Mouse (Mus musculus) kidney, adult 2 months (tissue): ENCODE measurements at regions not wholly inside any gene's neighbourhood (a gene's known extent, or its start where the extent isn't known, plus 50 kb on each side); places are given as distances from the start of the nearest gene placed in this dataset.

Source experiments
- DNase-seq: peaks from one replicate; pipeline ENCODE4 v3.0.0; 2021
- H3K27ac ChIP-seq: fragments of 200-500 bp; 2 replicates; pipeline ENCODE4 v1.5.1; 2012; ENCODE audit warnings: low read depth, low read length, control low read depth, inconsistent platforms; ENCODE audit not compliant: insufficient read depth
- H3K27me3 ChIP-seq: fragments of 200-500 bp; replicated peaks from 2 replicates; pipeline ENCODE4 v1.6.1; 2012; ENCODE audit warnings: mild to moderate bottlenecking, moderate library complexity, low read length, inconsistent platforms; ENCODE audit not compliant: control insufficient read depth, insufficient read depth
- H3K36me3 ChIP-seq: fragments of 200-500 bp; 2 replicates; pipeline ENCODE4 v1.6.1; 2012; ENCODE audit warnings: mild to moderate bottlenecking, moderate library complexity, low read length, inconsistent platforms; ENCODE audit not compliant: control insufficient read depth, insufficient read depth
- H3K4me1 ChIP-seq: fragments of 200-500 bp; 2 replicates; pipeline ENCODE4 v1.6.1; 2011; ENCODE audit warnings: low read length; ENCODE audit not compliant: control insufficient read depth, insufficient read depth
- H3K4me3 ChIP-seq: fragments of 200-500 bp; 2 replicates; pipeline ENCODE4 v1.5.1; 2011; ENCODE audit warnings: mild to moderate bottlenecking, low read depth, low read length, control low read depth; ENCODE audit not compliant: insufficient read depth
- CTCF ChIP-seq: fragments of 200-500 bp; conservative IDR thresholded peaks from 2 replicates; pipeline ENCODE4 v1.5.1; 2011; ENCODE audit warnings: low read depth, mild to moderate bottlenecking, control low read depth, low read length, moderate library complexity, mixed read lengths; ENCODE audit not compliant: insufficient read depth, insufficient read length
- POLR2A ChIP-seq: fragments of 200-500 bp; IDR thresholded peaks from one replicate; pipeline ENCODE4 v1.6.1; 2011; ENCODE audit warnings: low read depth, low read length, control low read depth
- WGBS: fragments of 180-500 bp; shearing (Covaris S2); methylation state at CpG from one replicate; pipeline ENCODE4 v1.1.7; 2018; 5-methylcytosine and 5-hydroxymethylcytosine counted together

DNA sequence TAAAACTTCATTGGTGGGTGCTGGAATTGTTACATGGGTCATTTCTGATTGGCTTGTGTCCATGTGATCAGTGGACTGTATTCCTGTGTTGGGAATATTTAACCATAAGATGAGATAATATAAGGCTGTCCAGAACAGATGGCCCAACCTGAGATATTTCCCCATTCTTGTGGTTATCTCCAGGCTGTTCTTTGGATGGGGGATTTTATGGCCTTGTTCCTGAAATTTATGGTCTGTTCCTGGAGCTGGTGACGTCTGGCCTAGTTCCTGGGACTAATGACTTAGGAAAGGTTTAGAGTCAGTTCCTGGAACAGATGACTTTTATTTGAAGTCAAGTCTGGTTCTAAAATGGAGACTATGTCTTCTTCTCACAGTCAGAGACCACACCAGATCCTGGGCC lies 64.8 kb upstream of the Adgra1 start:
- TF ChIP-seq POLR2A (no peak), CTCF (no peak)
- WGBS = 27% methylated on average over 1 of the region's 1 CpGs
- peak; percentile 8 for DNase-seq
- no peak overlapping the region for H3K27ac ChIP-seq
- H3K36me3 ChIP-seq = no peaks in the 10 kb centered on the region
- H3K4me1 ChIP-seq = no peaks in the 10 kb centered on the region
- no peaks in the 10 kb centered on the region for H3K27me3 ChIP-seq
- H3K4me3 ChIP-seq = no peak overlapping the region

DNA sequence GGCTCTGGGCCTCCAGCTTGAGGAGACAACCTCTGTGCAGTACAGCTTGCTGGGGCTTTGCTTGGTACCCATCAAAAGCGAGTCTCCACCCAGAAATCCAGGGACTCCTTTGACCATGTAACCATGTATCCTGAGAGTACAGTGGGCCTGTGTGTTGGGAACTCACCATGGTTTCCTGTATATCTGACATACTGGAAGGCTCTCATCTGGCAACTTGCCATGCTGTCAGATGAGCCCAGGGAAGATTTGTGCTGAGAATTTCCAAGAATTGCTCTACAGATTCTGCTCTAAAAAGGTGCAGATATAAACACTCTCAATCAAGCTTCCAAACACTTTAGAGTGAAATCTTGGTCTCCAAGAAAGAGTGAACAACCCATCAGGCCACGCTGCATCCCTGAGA lies 56.7 kb upstream of the Adgra1 start:
- no peak for DNase-seq

DNA sequence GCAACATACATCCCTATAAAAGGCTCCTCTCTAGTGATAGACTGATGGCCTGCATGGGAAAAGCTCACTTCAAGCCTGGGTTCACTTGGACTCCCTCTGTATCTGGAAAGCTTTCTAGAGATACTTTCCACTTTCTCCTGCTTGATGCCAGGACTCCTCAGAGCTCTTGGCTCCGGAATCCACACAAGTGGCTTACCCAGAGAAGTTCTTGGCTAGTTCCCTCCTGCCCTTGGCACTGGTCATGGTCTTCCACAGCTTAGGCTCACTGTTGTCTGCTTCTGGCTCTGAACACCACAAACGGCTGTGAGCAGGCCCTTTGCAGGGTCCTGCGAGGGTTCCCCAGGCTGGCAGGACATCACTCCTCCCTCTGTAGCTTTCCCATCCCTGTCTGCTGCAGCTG lies 54.1 kb upstream of the Adgra1 start:
- TF ChIP-seq CTCF = no peak
- TF ChIP-seq POLR2A = no peak
- Histone ChIP-seq H3K27ac (no peak overlapping the region), H3K4me3 (no peak overlapping the region), H3K36me3 (no peaks in the 10 kb centered on the region), H3K4me1 (no peaks in the 10 kb centered on the region), H3K27me3 (no peaks in the 10 kb centered on the region)
- 95% methylated on average over 3 of the region's 3 CpGs for WGBS
- no peak for DNase-seq

More for the DNA sequence above, 56.7 kb upstream of the Adgra1 start:
- no peaks in the 10 kb centered on the region for H3K27me3 ChIP-seq
- WGBS = 84% methylated on average over 2 of the region's 2 CpGs
- TF ChIP-seq CTCF (no peak), POLR2A (no peak)
- no peak overlapping the region for H3K4me3 ChIP-seq
- H3K27ac ChIP-seq = no peak overlapping the region
- H3K4me1 ChIP-seq = no peaks in the 10 kb centered on the region
- H3K36me3 ChIP-seq = no peaks in the 10 kb centered on the region

DNA sequence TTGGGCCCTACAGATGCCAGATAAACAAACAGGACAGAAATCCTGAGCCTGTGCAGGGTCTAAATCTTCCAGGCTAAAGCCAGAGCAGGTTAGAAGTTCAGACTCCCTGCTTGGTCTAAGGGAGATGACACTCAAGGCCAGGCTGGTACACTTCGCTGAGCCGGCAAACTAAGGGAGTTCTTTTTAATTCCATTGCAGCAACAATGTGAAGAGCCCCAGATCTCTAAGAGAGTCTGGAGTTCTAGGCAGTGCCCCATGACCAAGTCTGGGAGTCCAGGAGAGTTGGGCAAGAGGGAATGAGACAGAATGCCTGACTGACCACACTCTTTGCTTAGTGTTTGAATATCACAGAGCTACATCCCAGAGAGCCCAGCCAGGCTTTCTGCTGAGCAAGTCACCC lies 52.5 kb upstream of the Adgra1 start:
- no peak overlapping the region for H3K4me3 ChIP-seq
- no peak overlapping the region for H3K27ac ChIP-seq
- no peaks in the 10 kb centered on the region for H3K36me3 ChIP-seq
- no peaks in the 10 kb centered on the region for H3K27me3 ChIP-seq
- no peaks in the 10 kb centered on the region for H3K4me1 ChIP-seq
- DNase-seq = no peak
- 58% methylated on average over 2 of the region's 2 CpGs for WGBS
- TF ChIP-seq POLR2A (no peak), CTCF (no peak)
